Mouse (Mus musculus) macrophage (primary cell): ENCODE measurements around the gene Hnf4a. TPM values are rescaled to one million over a fixed set of nuclear protein-coding genes. Genes with fewer than 3 reads are reported as not detected.

Experiments used
- H3K27ac ChIP-seq: fragments of 350-480 bp; formaldehyde crosslinking; 2 replicates; pipeline ENCODE4 v1.9.0; 2021
- H3K36me3 ChIP-seq: fragments of 350-480 bp; formaldehyde crosslinking; 2 replicates; pipeline ENCODE4 v1.9.0; 2021; ENCODE audit errors: inconsistent target
- H3K4me3 ChIP-seq: fragments of 350-480 bp; formaldehyde crosslinking; 2 replicates; pipeline ENCODE4 v1.9.0; 2021; ENCODE audit errors: inconsistent target
- H3K79me2 ChIP-seq: fragments of 350-480 bp; formaldehyde crosslinking; 2 replicates; pipeline ENCODE4 v1.9.0; 2021; ENCODE audit errors: inconsistent target
- WGBS: methylation state at CpG from one replicate; pipeline ENCODE4 v1.1.7; 2026; ENCODE audit warnings: inconsistent platforms; ENCODE audit not compliant: missing documents; 5-methylcytosine and 5-hydroxymethylcytosine counted together
- polyA plus RNA-seq: library from polyadenylated mRNA; stranded (reverse); fragments of 250-400 nt; gene quantifications from 3 replicates; pipeline ENCODE4 v1.2.4, GENCODE M21; 2018; ENCODE audit warnings: inconsistent platforms

Hnf4a gene
- polyA plus RNA-seq, 1 experiment from 2014 or later, result not detected

- no peak overlapping the region for H3K27ac ChIP-seq
- 26% methylated on average over 8 of the region's 8 CpGs for WGBS
Observed at GRCm38 (mm10) chr2:163552518-163552929, 45.9 kb downstream of the Hnf4a start.

GRCm38 (mm10) chr2:163554425-163554982 is 47.9 kb downstream of the Hnf4a start:
- no peaks in the 10 kb centered on the region for H3K79me2 ChIP-seq
- H3K36me3 ChIP-seq, result no peaks in the 10 kb centered on the region
- H3K27ac ChIP-seq, result no peak overlapping the region
- WGBS, result 81% methylated on average over 4 of the region's 4 CpGs
- H3K4me3 ChIP-seq, result no peak overlapping the region

More at GRCm38 (mm10) chr2:163552518-163552929, 45.9 kb downstream of the Hnf4a start:
- no peaks in the 10 kb centered on the region for H3K36me3 ChIP-seq
- H3K4me3 ChIP-seq, result no peak overlapping the region
- H3K79me2 ChIP-seq, result no peaks in the 10 kb centered on the region

- WGBS, result 87% methylated on average over 6 of the region's 6 CpGs
- Histone ChIP-seq H3K36me3 (no peaks in the 10 kb centered on the region), H3K4me3 (no peak overlapping the region), H3K79me2 (no peaks in the 10 kb centered on the region), H3K27ac (no peak overlapping the region)
Observed at GRCm38 (mm10) chr2:163554996-163555395, 48.4 kb downstream of the Hnf4a start.

GRCm38 (mm10) chr2:163555417-163555816 is 48.8 kb downstream of the Hnf4a start:
- 94% methylated on average over 12 of the region's 13 CpGs for WGBS
- H3K36me3 ChIP-seq, result no peaks in the 10 kb centered on the region
- H3K79me2 ChIP-seq, result no peaks in the 10 kb centered on the region
- H3K4me3 ChIP-seq, result no peak overlapping the region
- no peak overlapping the region for H3K27ac ChIP-seq

GRCm38 (mm10) chr2:163558548-163558947 is 51.9 kb downstream of the Hnf4a start:
- 100% methylated on average over 1 of the region's 1 CpGs for WGBS
- no peak overlapping the region for H3K4me3 ChIP-seq
- no peaks in the 10 kb centered on the region for H3K79me2 ChIP-seq
- no peaks in the 10 kb centered on the region for H3K36me3 ChIP-seq
- no peak overlapping the region for H3K27ac ChIP-seq

- Histone ChIP-seq H3K27ac (no peak overlapping the region), H3K36me3 (no peaks in the 10 kb centered on the region), H3K4me3 (no peak overlapping the region), H3K79me2 (no peaks in the 10 kb centered on the region)
- 93% methylated on average over 5 of the region's 5 CpGs for WGBS
Observed at GRCm38 (mm10) chr2:163559236-163559635, 52.6 kb downstream of the Hnf4a start.

- Histone ChIP-seq H3K4me3 (no peak overlapping the region), H3K36me3 (no peaks in the 10 kb centered on the region), H3K79me2 (no peaks in the 10 kb centered on the region), H3K27ac (no peak overlapping the region)
- 85% methylated on average over 3 of the region's 3 CpGs for WGBS
Observed at GRCm38 (mm10) chr2:163560247-163560646, 53.6 kb downstream of the Hnf4a start.

- Histone ChIP-seq H3K4me3 (no peak overlapping the region), H3K27ac (no peak overlapping the region), H3K79me2 (no peaks in the 10 kb centered on the region), H3K36me3 (no peaks in the 10 kb centered on the region)
- WGBS, result 93% methylated on average over 13 of the region's 13 CpGs
Observed at GRCm38 (mm10) chr2:163561258-163561948, 54.8 kb downstream of the Hnf4a start.

- Histone ChIP-seq H3K27ac (no peak overlapping the region), H3K79me2 (no peaks in the 10 kb centered on the region), H3K36me3 (no peaks in the 10 kb centered on the region), H3K4me3 (no peak overlapping the region)
- WGBS, result 40% methylated on average over 8 of the region's 8 CpGs
Observed at GRCm38 (mm10) chr2:163564646-163565045, 58.0 kb downstream of the Hnf4a start.

GRCm38 (mm10) chr2:163574321-163574720 is 67.7 kb downstream of the Hnf4a start:
- no peak overlapping the region for H3K4me3 ChIP-seq
- H3K27ac ChIP-seq, result no peak overlapping the region
- 90% methylated on average over 2 of the region's 3 CpGs for WGBS
- no peaks in the 10 kb centered on the region for H3K36me3 ChIP-seq
- no peaks in the 10 kb centered on the region for H3K79me2 ChIP-seq

GRCm38 (mm10) chr2:163575248-163575647 is 68.6 kb downstream of the Hnf4a start:
- Histone ChIP-seq H3K27ac (no peak overlapping the region), H3K4me3 (peak overlapping the region; percentile 5; the same call in 1 of the 2 replicates), H3K79me2 (no peaks in the 10 kb centered on the region), H3K36me3 (no peaks in the 10 kb centered on the region)
- WGBS, result 28% methylated on average over 11 of the region's 11 CpGs

- no peaks in the 10 kb centered on the region for H3K36me3 ChIP-seq
- H3K4me3 ChIP-seq, result no peak overlapping the region
- 94% methylated on average over 2 of the region's 2 CpGs for WGBS
- H3K79me2 ChIP-seq, result no peaks in the 10 kb centered on the region
- no peak overlapping the region for H3K27ac ChIP-seq
Observed at GRCm38 (mm10) chr2:163577986-163578385, 71.4 kb downstream of the Hnf4a start.

GRCm38 (mm10) chr2:163580069-163580945 is 73.7 kb downstream of the Hnf4a start:
- WGBS, result 52% methylated on average over 12 of the region's 13 CpGs
- H3K27ac ChIP-seq, result peak overlapping the region; percentile 15; the same call in 1 of the 2 replicates
- no peaks in the 10 kb centered on the region for H3K79me2 ChIP-seq
- H3K36me3 ChIP-seq, result no peaks in the 10 kb centered on the region
- no peak overlapping the region for H3K4me3 ChIP-seq

- Histone ChIP-seq H3K4me3 (no peak overlapping the region), H3K36me3 (no peaks in the 10 kb centered on the region), H3K79me2 (no peaks in the 10 kb centered on the region), H3K27ac (no peak overlapping the region; the same call in 1 of the 2 replicates)
- WGBS, result 97% methylated on average over 10 of the region's 10 CpGs
Observed at GRCm38 (mm10) chr2:163583226-163584087, 76.8 kb downstream of the Hnf4a start.
